Mouse (Mus musculus): ENCODE measurements around the gene Dbndd2.

The Dbndd2 gene

GRCm38 (mm10) chr2:164500511-164500910, 14.6 kb downstream of the Dbndd2 start:
- DNase-seq (ENCODE audit: extremely low read depth, low read depth), result no peak

- DNase-seq (ENCODE audit: extremely low read depth, low read depth), result no peak
Observed at GRCm38 (mm10) chr2:164504919-164505318, 19.0 kb downstream of the Dbndd2 start.

DNA sequence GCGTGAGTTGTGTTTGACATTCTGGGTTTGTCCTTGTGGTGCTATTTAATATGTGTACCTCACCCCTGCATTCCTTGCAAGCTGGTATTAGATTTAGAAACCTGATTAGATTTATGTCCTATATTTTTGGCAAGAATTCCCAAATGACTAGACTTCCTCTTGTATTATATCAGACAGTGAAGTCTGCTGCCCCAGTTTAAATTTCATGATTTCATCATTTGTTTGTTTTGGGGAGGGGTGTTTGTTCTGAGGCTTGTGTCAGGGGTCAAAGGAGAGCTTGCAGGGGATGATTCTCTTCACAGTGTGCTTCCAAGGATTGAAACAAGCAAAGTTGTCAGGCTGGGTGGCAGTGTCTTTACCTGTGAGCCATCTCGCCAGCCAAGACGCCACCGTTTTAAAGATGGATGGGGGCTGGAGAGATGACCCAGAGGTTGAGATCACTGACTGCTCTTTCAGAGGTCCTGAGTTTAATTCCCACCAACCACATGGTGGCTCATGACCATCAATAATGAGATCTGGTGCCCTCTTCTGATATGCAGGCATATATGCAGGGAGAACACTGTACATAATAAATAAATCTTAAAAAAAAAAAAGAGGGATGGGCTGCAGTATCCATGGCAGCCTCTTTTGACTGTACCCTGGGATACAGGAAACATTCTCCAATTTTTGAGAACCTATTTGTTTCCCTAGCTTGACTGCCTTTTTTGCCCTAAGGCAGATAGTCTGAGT, 19.9 kb downstream of the Dbndd2 start:
- no peak for DNase-seq (ENCODE audit: extremely low read depth, low read depth)

- DNase-seq (ENCODE audit: extremely low read depth, low read depth), result no peak
Observed at GRCm38 (mm10) chr2:164507811-164508210, 21.9 kb downstream of the Dbndd2 start.

- no peak for DNase-seq (ENCODE audit: extremely low read depth, low read depth)
Observed at GRCm38 (mm10) chr2:164510621-164511190, 24.8 kb downstream of the Dbndd2 start.

- DNase-seq (ENCODE audit: extremely low read depth, low read depth), result no peak
Observed at GRCm38 (mm10) chr2:164512121-164512909, 26.4 kb downstream of the Dbndd2 start.

- DNase-seq (ENCODE audit: extremely low read depth, low read depth), result no peak
Observed at GRCm38 (mm10) chr2:164513389-164513788, 27.5 kb downstream of the Dbndd2 start.

GRCm38 (mm10) chr2:164514916-164515315, 29.0 kb downstream of the Dbndd2 start:
- DNase-seq (ENCODE audit: extremely low read depth, low read depth), result no peak

DNA sequence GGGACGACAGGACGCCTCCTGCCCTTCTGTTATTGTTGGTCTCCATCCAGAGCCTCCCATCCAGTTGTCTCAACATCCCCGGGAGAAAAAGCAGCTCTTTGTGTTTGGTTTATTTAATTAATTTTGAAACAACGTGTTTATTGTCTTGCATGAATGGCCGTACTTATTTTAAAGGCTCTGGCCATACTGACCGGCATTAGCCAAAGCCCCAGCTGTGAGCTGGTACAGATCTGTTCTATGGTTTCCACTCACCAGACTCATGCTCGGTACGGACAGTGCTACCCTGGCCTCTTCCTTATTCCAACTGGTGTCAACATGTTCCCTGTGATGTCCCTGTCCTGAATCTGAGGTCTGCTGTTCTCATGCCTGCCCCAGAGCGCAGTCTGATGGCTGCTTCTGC, 30.0 kb downstream of the Dbndd2 start:
- DNase-seq (ENCODE audit: extremely low read depth, low read depth), result no peak

DNA sequence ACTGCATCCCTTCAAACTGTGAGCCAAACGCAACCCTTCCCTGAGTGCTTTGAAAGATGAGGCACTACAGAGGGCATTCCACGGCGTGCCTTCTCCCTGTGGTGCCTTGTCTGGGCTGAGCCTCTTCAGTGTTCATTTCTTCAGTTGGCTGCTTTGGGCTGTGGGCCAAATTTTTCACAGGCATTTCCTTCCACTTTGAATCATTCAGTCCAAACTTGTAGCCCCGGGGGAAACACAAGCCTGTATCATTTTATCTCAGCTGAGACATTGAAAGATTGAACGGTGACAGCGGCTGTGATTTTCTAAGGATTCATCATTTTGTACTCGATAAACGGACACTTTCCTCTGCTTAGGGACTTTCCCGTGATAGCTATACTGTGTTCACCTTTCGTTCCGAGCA, 30.7 kb downstream of the Dbndd2 start:
- DNase-seq (ENCODE audit: extremely low read depth, low read depth), result no peak

DNA sequence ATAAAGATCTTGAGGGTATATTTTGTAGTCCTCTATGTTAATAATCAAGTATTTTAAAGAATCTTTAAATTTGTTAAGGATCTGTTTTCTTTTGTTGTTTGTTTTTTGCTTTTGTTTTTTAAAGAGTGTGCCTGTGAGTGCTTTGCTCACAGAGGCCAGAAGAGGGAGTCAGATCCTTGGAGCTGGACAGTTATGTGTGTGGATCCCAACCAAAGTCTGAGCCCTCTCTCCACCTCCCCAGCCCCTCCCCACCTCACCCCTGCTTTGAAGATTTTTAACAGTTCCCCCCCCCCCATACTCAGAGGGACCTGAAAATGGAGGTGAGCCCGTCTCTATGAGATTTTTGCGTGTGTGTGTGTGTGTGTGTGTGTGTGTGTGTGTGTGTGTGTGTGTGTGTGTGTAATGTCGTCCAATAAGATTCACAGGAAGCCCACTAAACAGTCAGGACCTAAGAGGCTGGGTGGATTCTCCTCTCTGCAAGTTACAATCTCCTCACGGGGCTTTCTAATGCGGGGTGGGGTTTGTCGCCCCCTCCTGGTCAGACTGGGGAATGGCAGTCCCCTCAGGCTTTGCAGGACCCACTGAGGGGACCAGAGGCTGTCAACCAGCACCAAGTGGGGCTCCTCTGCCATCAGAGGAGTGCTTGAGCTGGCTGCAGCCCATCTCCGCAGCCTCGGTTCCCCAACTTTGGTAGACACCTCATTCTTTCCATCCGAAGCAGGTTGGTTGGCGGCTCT, 31.7 kb downstream of the Dbndd2 start:
- DNase-seq (ENCODE audit: extremely low read depth, low read depth), result no peak

DNA sequence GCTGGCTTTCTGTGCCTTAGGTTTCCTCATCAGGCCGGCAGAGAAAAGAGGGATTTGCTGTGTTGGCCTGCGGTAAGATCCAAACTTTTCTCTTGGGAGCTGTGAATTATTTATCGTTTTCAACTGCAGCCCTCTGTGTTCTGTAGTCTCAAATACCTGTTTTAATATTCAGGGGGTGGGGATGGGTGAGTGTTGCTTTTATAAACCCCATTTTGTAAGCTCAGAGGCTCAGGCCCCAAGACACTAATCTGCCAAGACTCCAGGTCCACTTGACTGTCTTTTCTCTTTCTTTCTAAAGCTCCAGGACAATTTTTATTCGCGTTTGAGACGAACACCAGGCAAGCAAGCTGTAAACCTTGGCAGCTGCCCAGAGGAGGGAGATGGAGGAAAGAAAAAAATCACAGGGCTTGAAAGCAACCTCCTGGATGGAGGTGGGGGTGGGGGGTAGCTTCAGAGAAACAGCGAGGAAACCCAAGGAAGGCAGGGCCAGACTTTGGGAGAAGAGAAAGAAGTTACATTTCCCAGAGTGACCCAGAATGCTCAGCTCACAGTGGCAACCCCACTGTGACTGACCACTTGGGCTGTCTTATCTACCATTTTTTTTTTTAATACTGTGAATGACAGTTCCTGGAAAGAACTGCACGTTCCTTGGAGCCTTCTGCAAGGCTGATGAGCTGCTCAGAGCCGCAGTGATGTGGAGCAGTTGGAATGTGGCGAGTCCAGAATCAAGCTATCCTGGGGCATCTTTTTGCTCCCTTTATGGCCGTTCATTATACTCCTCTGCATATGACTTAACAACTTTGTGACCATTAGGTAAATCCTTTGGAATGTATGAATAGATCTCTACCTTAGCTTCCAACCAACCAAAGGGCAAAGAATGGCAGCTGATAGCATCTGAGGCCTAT, 32.6 kb downstream of the Dbndd2 start:
- DNase-seq (ENCODE audit: extremely low read depth, low read depth), result no peak

DNA sequence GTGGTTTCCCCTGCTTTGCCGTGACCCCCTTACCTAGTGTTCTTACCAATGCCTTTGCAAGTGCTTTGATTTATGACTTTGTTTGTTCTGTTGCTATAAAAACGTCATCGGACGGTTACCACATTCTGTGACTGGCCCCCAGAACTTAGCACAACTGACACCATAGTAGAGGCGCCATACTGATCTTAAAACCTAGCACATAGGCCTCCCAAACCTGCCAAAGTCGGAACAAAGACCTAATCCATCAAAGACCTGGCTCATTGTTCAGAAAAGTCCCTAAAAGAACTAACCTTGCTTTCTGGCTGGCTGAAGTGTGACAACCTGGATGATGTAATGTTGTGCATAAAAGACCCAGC, 33.2 kb downstream of the Dbndd2 start:
- no peak for DNase-seq (ENCODE audit: extremely low read depth, low read depth)

DNA sequence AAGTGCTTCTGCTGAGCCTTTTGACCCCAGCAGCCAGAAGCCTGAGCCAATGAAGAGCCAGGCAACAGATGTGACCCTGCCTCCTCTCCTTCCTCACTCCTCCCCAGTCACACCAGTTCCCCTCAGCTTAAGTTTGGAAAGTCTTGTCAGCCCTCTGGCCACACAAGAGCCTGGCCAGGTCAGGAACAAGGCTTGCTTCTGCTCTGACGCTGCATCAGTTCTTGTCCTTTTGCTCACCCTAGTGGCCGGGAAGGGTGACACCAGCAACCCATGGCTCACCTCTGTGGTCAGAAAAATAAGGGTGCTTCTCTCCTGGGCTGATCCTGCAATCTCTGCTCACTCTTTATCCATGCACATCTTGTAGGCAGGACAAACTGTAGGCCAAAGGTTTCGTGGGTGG, 34.9 kb downstream of the Dbndd2 start:
- no peak for DNase-seq (ENCODE audit: extremely low read depth, low read depth)

DNA sequence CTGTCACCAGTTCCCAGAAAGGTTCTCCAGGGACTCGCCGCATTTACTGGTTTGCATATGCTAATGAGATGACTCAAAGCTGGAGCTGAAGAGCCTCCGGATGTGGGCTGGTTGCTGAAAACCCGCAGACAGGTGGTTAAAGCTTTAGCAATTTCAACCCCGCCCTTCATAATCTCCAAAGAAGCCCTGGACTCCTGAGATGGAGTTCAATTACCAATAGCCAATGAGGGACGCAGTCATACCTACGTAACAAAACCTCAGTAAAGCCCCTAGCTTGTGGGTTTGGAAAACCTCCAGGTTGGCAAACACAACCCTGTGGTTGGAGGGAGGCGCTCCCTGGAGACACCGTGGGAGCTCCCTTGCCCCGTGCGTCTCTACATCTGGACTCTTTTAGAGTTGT, 35.9 kb downstream of the Dbndd2 start:
- peak; percentile 91 for DNase-seq (ENCODE audit: extremely low read depth, low read depth)

DNA sequence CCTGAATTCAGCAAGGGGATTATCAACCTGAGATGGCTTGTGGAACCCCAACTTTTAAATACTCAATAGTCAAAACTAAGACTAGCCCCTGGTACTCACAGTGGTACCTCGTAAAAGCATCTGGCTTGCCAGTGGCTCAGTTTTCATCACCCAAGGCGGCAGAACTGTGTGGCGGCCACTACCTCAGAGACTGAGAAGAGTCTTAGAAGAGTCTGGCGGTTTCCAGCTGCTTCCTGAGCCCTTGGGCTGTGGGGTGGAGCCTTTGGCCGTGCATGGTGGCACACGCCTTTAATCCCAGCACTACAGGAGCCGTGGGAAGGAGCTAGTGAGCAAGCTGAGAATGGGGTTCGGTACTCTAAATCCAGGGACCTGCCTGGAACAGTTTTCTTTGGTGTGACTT, 36.4 kb downstream of the Dbndd2 start:
- peak; percentile 22 for DNase-seq (ENCODE audit: extremely low read depth, low read depth)

DNA sequence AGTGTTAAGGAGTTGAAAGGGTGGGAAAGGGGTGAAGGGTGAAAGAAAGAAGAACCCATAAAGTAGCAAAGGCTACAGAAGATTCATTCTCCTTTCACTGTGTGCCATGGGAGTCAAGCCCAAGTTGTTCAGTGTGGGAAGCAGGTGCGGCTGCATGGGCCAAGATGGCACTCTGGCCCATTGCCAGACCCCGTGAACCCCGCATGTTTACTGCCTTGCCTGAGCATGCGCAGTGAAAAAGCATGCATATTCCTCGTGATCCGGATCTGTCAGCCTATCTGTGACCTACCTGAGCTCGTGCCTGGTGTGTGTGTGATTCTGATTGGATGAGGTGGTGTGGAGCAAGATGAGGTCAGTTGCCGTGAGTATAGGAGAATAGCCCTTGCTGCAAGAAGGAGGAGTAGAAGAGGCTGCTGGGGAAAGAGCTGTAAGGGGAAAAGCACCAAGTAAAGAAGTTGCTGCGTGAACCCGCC, 37.4 kb downstream of the Dbndd2 start:
- DNase-seq (ENCODE audit: extremely low read depth, low read depth), result peak; percentile 84

DNA sequence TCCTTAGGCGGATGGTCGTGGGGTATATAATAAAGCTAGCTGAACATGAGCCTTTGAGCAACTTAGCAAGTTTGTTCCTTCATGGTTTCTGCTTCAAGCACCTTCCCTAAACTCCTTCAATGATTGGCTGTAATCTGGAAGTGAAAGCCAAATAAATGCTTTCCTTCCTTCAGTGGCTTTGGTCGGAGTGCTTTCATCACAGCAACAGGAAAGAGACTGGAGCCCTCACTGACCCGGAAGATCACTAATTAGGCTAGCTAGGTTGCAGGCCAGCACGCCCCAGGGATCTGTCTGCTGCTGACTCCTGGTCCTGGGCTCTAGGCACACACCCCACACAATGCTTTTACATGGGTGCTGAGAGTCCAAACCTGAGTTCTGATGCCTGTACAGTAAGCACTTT, 42.7 kb downstream of the Dbndd2 start:
- DNase-seq (ENCODE audit: extremely low read depth, low read depth), result no peak

- peak; percentile 41 for DNase-seq (ENCODE audit: extremely low read depth, low read depth)
Observed at GRCm38 (mm10) chr2:164531169-164531568, 45.3 kb downstream of the Dbndd2 start.

DNA sequence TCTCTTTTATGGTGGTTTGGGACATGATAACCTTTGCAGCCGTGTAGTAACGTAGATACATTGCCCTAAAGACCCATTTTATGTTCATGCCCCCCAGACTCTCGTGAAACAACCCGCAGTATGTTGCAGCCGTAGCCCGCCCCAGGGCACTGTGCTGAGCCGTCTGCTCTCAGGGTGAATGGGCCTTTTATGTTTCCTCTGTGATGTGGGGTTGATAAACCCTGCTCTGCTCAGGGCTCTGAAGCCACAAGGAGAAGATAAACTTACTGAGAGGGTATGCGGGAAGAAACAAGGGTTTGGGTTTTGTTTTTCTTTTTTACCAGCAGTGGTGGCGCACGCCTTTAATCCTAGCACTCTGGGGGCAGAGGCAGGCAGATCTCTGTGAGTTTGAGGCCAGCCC, 48.4 kb downstream of the Dbndd2 start:
- DNase-seq (ENCODE audit: extremely low read depth, low read depth), result no peak

DNA sequence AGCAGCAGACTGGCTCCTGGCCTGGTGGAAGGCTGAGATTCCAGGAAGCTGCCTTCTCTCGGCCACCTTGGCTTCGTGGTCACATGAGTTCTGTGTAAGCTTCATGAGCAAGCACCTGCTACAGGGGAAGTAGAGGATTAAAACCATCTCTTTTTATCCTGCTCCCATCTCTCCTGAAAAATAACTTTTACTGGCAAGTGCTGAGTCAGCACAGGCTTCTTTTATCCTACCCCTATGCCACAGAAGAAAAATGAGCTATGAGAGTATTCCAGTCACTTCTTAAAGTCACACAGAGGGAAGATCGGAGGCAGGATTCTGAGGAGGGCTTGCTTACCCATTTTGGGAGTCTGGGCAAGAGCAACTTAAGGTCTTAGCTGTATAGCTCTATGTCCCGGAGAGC, 51.1 kb downstream of the Dbndd2 start:
- no peak for DNase-seq (ENCODE audit: extremely low read depth, low read depth)
